Mouse (Mus musculus) cortical plate, adult 2 months (tissue): ENCODE data around the gene Suox.

ENCODE experiments used
- CTCF ChIP-seq: fragments of 200-500 bp; IDR thresholded peaks from 2 replicates; pipeline ENCODE4 v1.5.1; 2011; ENCODE audit warnings: mild to moderate bottlenecking, control low read depth, low read length; ENCODE audit not compliant: insufficient read depth; ENCODE audit errors: extremely low read depth
- POLR2A ChIP-seq: fragments of 200-500 bp; IDR thresholded peaks from 2 replicates; pipeline ENCODE4 v1.6.1; 2011; ENCODE audit warnings: mild to moderate bottlenecking, low read length, control low read depth; ENCODE audit not compliant: insufficient read depth; ENCODE audit errors: extremely low read depth

DNA sequence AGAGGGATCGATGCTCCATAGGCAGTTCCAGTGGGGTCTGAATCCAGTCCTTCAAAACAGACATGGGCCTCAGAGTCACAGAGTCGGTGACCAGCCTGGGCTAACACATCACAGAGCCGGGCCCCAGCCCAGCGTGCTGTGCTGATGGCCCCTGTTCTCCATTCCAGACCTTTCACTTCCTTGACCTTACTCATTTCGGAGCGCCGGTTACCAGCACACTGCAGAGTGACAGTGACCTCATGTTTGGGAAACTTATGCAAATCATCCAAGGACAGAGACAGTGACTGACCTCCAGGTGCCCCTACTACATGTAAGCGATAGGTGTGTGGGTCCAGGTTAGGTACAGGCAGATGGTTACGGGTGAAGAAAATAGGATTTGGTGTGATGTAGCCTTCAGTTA is 2.7 kb downstream of the Suox start:
- TF ChIP-seq CTCF, result no peak
- no peak for TF ChIP-seq POLR2A
